ENCODE assay signal across 22 mouse cellular contexts in genomic region chr7:67543641-67544040, GRCm38 (mm10).
DNase-seq lines count a peak whose midpoint lies in the region; ATAC-seq and TF ChIP-seq lines count a peak whose summit lies in the region.
"Had no signal": no experiment of that assay in that cellular context is flagged by ENCODE, and none has a peak within 500 bp of the region (broad histone marks: within the 10 kb centered on the region; RNA-seq: fewer than 3 reads in every experiment).

No protein-coding gene starts in this region.

- H3K9ac ChIP-seq in forebrain, embryonic 11.5 days (ENCODE audit: low read length), result no peak overlapping the region
- H3K9ac ChIP-seq: embryonic facial prominence, embryonic 13.5 days; forebrain, embryonic 15.5 days; hindbrain, embryonic 13.5 days; intestine, embryonic 15.5 days had no signal

- no peak overlapping the region for H3ac ChIP-seq in myocyte (ENCODE audit: control insufficient read depth, insufficient read length)

- no peaks in the 10 kb centered on the region for H3K9me3 ChIP-seq in forebrain, embryonic 10.5 days
- no peaks in the 10 kb centered on the region for H3K9me3 ChIP-seq in forebrain, embryonic 11.5 days (ENCODE audit: control insufficient read depth, low read length)
- H3K9me3 ChIP-seq: embryonic facial prominence, embryonic 13.5 days; forebrain, embryonic 15.5 days; heart, embryonic 10.5 days; hindbrain, embryonic 13.5 days; intestine, embryonic 15.5 days had no signal

- H3K4me3 ChIP-seq in forebrain, embryonic 10.5 days, result no peak overlapping the region
- H3K4me3 ChIP-seq in forebrain, embryonic 11.5 days (ENCODE audit: low read depth, low read length), result no peak overlapping the region
- no peak overlapping the region for H3K4me3 ChIP-seq in layer of hippocampus, adult 2 months
- no peak overlapping the region for H3K4me3 ChIP-seq in myocyte
- H3K4me3 ChIP-seq: embryonic facial prominence, embryonic 13.5 days; forebrain, embryonic 15.5 days; heart, embryonic 10.5 days; hindbrain, embryonic 13.5 days; intestine, embryonic 15.5 days had no signal

- no peak for ATAC-seq in forebrain, embryonic 11.5 days (replicated peaks; ENCODE audit: low FRiP score)
- ATAC-seq: forebrain, embryonic 15.5 days; intestine, embryonic 15.5 days had no signal

- TF ChIP-seq POLR2A in myocyte (IDR thresholded peaks at IDR 0.05; ENCODE audit: insufficient read length, low read depth), result no peak

- no peaks in the 10 kb centered on the region for H3K79me2 ChIP-seq in myocyte (ENCODE audit: control insufficient read depth, insufficient read depth)

- no peak for DNase-seq in forebrain, embryonic 10.5 days (ENCODE audit: extremely low spot score, low spot score)
- DNase-seq in forebrain, embryonic 11.5 days (ENCODE audit: low spot score), result no peak
- DNase-seq in layer of hippocampus, adult 2 months (ENCODE audit: low spot score in 2 of 2), result no peak
- no peak for DNase-seq in layer of hippocampus, adult 18-20 months (ENCODE audit: low spot score in 2 of 2)
- DNase-seq in NIH3T3 (ENCODE audit: low read depth), result peak; percentile 34
- no peak for DNase-seq in cerebellum, postnatal 36 days
- no peak for DNase-seq in spleen, postnatal 4 days (ENCODE audit: low spot score in 2 of 2)
- DNase-seq: adrenal gland, adult 2 months; adrenal gland, postnatal 36 days; cerebellum, adult 11 months; cerebellum, adult 8-10 months; cerebellum, postnatal 14 days; gastrocnemius, postnatal 36 days; heart, adult 18-20 months; heart, postnatal 10 days; heart, postnatal 4 days had no signal

- H3K4me1 ChIP-seq in forebrain, embryonic 10.5 days, result peaks cover 12% of the 10 kb centered on the region
- H3K4me1 ChIP-seq in forebrain, embryonic 11.5 days (replicated peaks; ENCODE audit: control insufficient read depth, insufficient read depth, low read length), result no peaks in the 10 kb centered on the region
- H3K4me1 ChIP-seq: heart, embryonic 10.5 days; intestine, embryonic 15.5 days had no signal

- no peak for TF ChIP-seq CTCF in layer of hippocampus, adult 2 months (conservative IDR thresholded peaks at IDR 0.05)

- no peaks in the 10 kb centered on the region for H3K27me3 ChIP-seq in forebrain, embryonic 10.5 days (ENCODE audit: poor library complexity, severe bottlenecking)
- H3K27me3 ChIP-seq in forebrain, embryonic 11.5 days (ENCODE audit: control insufficient read depth, insufficient read depth, low read length), result no peaks in the 10 kb centered on the region
- no peaks in the 10 kb centered on the region for H3K27me3 ChIP-seq in myocyte (ENCODE audit: control insufficient read depth, insufficient read depth, insufficient read length)
- H3K27me3 ChIP-seq: embryonic facial prominence, embryonic 13.5 days; forebrain, embryonic 15.5 days; hindbrain, embryonic 13.5 days; intestine, embryonic 15.5 days had no signal

- no peak overlapping the region for H3K4me2 ChIP-seq in forebrain, embryonic 11.5 days (ENCODE audit: low read depth, low read length, severe bottlenecking)
- peak overlapping the region; percentile 9 for H3K4me2 ChIP-seq in myocyte (ENCODE audit: low read depth)
- H3K4me2 ChIP-seq: embryonic facial prominence, embryonic 13.5 days; forebrain, embryonic 15.5 days; hindbrain, embryonic 13.5 days; intestine, embryonic 15.5 days had no signal

- 66% methylated on average over 6 of the region's 6 CpGs for WGBS in forebrain, embryonic 10.5 days
- WGBS in forebrain, embryonic 11.5 days, result 60% methylated on average over 6 of the region's 6 CpGs

- H3K36me3 ChIP-seq in forebrain, embryonic 10.5 days (replicated peaks), result no peaks in the 10 kb centered on the region
- no peaks in the 10 kb centered on the region for H3K36me3 ChIP-seq in forebrain, embryonic 11.5 days (ENCODE audit: control insufficient read depth, insufficient read depth, low read length)
- peaks cover 4% of the 10 kb centered on the region for H3K36me3 ChIP-seq in myocyte (ENCODE audit: control insufficient read depth, insufficient read depth)
- H3K36me3 ChIP-seq: forebrain, embryonic 15.5 days; heart, embryonic 10.5 days; intestine, embryonic 15.5 days had no signal

- H3K27ac ChIP-seq in forebrain, embryonic 10.5 days, result peak overlapping the region; percentile 48; the same call in 1 of the 2 replicates
- H3K27ac ChIP-seq in forebrain, embryonic 11.5 days (ENCODE audit: low read depth, low read length), result no peak overlapping the region
- peak overlapping the region; percentile 59; the same call in 1 of the 2 replicates for H3K27ac ChIP-seq in layer of hippocampus, adult 2 months
- H3K27ac ChIP-seq: forebrain, embryonic 15.5 days; heart, embryonic 10.5 days; hindbrain, embryonic 13.5 days; intestine, embryonic 15.5 days had no signal

TF ChIP-seq in myocyte, 11 proteins besides CTCF, POLR2A, EP300 and RAD21:
- TF ChIP-seq POLR2AphosphoS2 (IDR thresholded peaks at IDR 0.05; ENCODE audit: insufficient read length, low read depth), result no peak
- TF ChIP-seq E2F4 (IDR thresholded peaks at IDR 0.05; ENCODE audit: insufficient read depth), result no peak
- no peak for TF ChIP-seq TCF12 (IDR thresholded peaks at IDR 0.05; ENCODE audit: insufficient read depth, poor library complexity, severe bottlenecking)
- TF ChIP-seq MAX (IDR thresholded peaks at IDR 0.05; ENCODE audit: low read depth), result no peak
- no peak for TF ChIP-seq MYOD1 (IDR thresholded peaks at IDR 0.05; ENCODE audit: control insufficient read depth in 1 of 3, insufficient read length in 2 of 3, low read depth in 2 of 3)
- TF ChIP-seq SRF (IDR thresholded peaks at IDR 0.05; ENCODE audit: control insufficient read depth, insufficient read length, low read depth), result no peak
- TF ChIP-seq TCF3 (IDR thresholded peaks at IDR 0.05; ENCODE audit: insufficient read length, low read depth), result no peak
